Mouse (Mus musculus) ES-E14 (cell line): ENCODE data around the gene Dscam. TPM values are rescaled to one million over a fixed set of nuclear protein-coding genes. Genes with fewer than 3 reads are reported as not detected.

Experiments used
- DNase-seq: peaks from one replicate; pipeline ENCODE4 v3.0.0-alpha.2; 2013; ENCODE audit warnings: low read depth, low spot score
- H3K27ac ChIP-seq: 2 replicates; pipeline ENCODE4 v1.5.1; 2012; ENCODE audit warnings: low read depth, mild to moderate bottlenecking, low read length, moderate library complexity, mixed read lengths; ENCODE audit not compliant: poor library complexity, insufficient read depth, severe bottlenecking
- H3K36me3 ChIP-seq: 2 replicates; pipeline ENCODE4 v1.6.1; 2012; ENCODE audit warnings: mild to moderate bottlenecking, low read length, moderate library complexity, mixed read lengths; ENCODE audit not compliant: control insufficient read depth, poor library complexity, insufficient read depth, severe bottlenecking
- H3K4me1 ChIP-seq, 2 experiments: fragments of 150-350 bp in 1 of 2; sonication (generic) in 1 of 2; 2 replicates each; pipeline ENCODE4 v1.6.1; 2012; ENCODE audit warnings: low read length in 2 of 2, mild to moderate bottlenecking in 1 of 2, mixed read lengths in 1 of 2; ENCODE audit not compliant: control insufficient read depth in 2 of 2, insufficient read depth in 2 of 2, poor library complexity in 1 of 2
- H3K4me3 ChIP-seq, 2 experiments: fragments of 150-350 bp in 1 of 2; sonication (generic) in 1 of 2; 2 replicates each; pipeline ENCODE4 v1.5.1; 2012; ENCODE audit warnings: low read length in 2 of 2, low read depth in 1 of 2, mild to moderate bottlenecking in 1 of 2, mixed read lengths in 1 of 2; ENCODE audit not compliant: insufficient read depth in 1 of 2, poor library complexity in 1 of 2, severe bottlenecking in 1 of 2
- H3K9ac ChIP-seq: 2 replicates; pipeline ENCODE4 v1.6.1; 2012; ENCODE audit warnings: low read depth, mild to moderate bottlenecking, low read length, mixed read lengths; ENCODE audit not compliant: poor library complexity, insufficient read depth, severe bottlenecking
- H3K9me3 ChIP-seq: fragments of 150-350 bp; sonication (generic); 2 replicates; pipeline ENCODE4 v1.6.1; 2012; ENCODE audit warnings: low read depth, mild to moderate bottlenecking, low read length; ENCODE audit not compliant: control insufficient read depth, insufficient read depth
- CHD2 ChIP-seq: IDR thresholded peaks from 2 replicates; pipeline ENCODE4 v1.6.1; 2014; ENCODE audit warnings: mild to moderate bottlenecking, low read depth, low read length, inconsistent platforms
- HCFC1 ChIP-seq: IDR thresholded peaks from 2 replicates; pipeline ENCODE4 v1.6.1; 2012; ENCODE audit warnings: low read length, inconsistent platforms, borderline replicate concordance; ENCODE audit not compliant: insufficient read depth
- MAFK ChIP-seq: IDR thresholded peaks from 2 replicates; pipeline ENCODE4 v1.6.1; 2014; ENCODE audit warnings: mild to moderate bottlenecking, low read depth, low read length, inconsistent platforms; ENCODE audit not compliant: insufficient read depth
- ZC3H11A ChIP-seq: IDR thresholded peaks from 2 replicates; pipeline ENCODE4 v1.6.1; 2012; ENCODE audit warnings: low read depth, mild to moderate bottlenecking, inconsistent platforms, low read length, borderline replicate concordance
- ZNF384 ChIP-seq: IDR thresholded peaks from 2 replicates; pipeline ENCODE4 v1.6.1; 2012; ENCODE audit warnings: low read depth, low read length, inconsistent platforms
- in situ Hi-C, 2 experiments: fragments of 600-800 bp; cut with MboI; formaldehyde crosslinking; loops; one replicate each; pipeline ENCODE4 v1.15.1; 2025; ENCODE audit warnings: low sequenced_read_pairs in 2 of 2, inconsistent platforms in 1 of 2; ENCODE audit not compliant: unreplicated experiment in 2 of 2
- total RNA-seq: library from RNA; depleted of rRNA; stranded (reverse); fragments of 300-350 nt; gene quantifications from 2 replicates; pipeline ENCODE4 v1.2.3, GENCODE M21; 2012

The Dscam gene
- total RNA-seq, 1 experiment = 0.04 TPM

- no peak for DNase-seq
- no peak overlapping the region for H3K9ac ChIP-seq
- no peak for TF ChIP-seq CHD2
- no peak for TF ChIP-seq HCFC1
- TF ChIP-seq MAFK = no peak
- TF ChIP-seq ZNF384 = no peak
- TF ChIP-seq ZC3H11A = no peak
- H3K36me3 ChIP-seq = no peaks in the 10 kb centered on the region
- no peaks in the 10 kb centered on the region for H3K9me3 ChIP-seq
- no peak overlapping the region for H3K4me3 ChIP-seq
- in situ Hi-C loops = no loop called here
- no peaks in the 10 kb centered on the region for H3K4me1 ChIP-seq
- no peak overlapping the region for H3K27ac ChIP-seq
Measured at GRCm38 (mm10) chr16:96730881-96731280, 439.7 kb downstream of the Dscam start.

- in situ Hi-C loops = no loop called here
- no peaks in the 10 kb centered on the region for H3K36me3 ChIP-seq
- no peak for DNase-seq
- H3K27ac ChIP-seq = no peak overlapping the region
- H3K4me3 ChIP-seq = no peak overlapping the region
- no peak overlapping the region for H3K9ac ChIP-seq
- H3K4me1 ChIP-seq = no peaks in the 10 kb centered on the region
- no peaks in the 10 kb centered on the region for H3K9me3 ChIP-seq
- no peak for TF ChIP-seq ZC3H11A
Measured at GRCm38 (mm10) chr16:96727836-96728774, 442.4 kb downstream of the Dscam start.

DNA sequence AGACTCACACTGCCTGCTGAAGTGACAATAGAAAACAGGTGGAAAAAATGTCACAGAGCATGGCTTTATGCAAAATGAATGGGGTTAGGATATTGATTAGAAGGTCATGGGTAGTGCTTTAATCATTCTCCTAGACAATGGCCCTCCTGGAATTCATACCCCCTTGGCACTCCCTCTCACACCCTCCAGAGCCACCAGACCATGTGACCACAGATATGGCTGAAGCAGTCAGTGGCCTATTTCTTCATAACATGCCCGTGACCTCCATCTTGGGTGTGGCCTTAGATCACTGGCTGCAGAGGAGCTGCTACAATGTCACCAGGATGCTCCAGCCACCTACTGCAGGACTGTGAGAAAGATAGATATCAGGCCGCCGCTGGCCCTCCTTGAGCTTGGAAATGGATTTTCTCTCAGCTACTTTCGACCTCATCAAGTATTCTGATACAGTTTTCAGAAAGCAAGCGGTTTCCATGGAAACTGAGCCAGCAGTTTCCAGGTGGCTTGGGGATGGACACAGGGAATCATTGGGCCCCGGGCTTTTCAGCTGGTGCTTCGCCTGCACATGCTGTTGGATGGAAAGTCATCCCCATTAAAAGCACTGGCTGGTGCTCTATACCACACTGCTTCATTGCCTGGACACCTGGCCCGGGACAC, 445.4 kb downstream of the Dscam start:
- Histone ChIP-seq H3K36me3 (no peaks in the 10 kb centered on the region), H3K27ac (no peak overlapping the region), H3K4me1 (no peaks in the 10 kb centered on the region), H3K4me3 (no peak overlapping the region), H3K9me3 (no peaks in the 10 kb centered on the region), H3K9ac (no peak overlapping the region)
- in situ Hi-C loops = no loop called here
- no peak for DNase-seq
- no peak for TF ChIP-seq ZC3H11A
- TF ChIP-seq CHD2 = no peak
- TF ChIP-seq HCFC1 = no peak
- no peak for TF ChIP-seq ZNF384
- TF ChIP-seq MAFK = no peak

GRCm38 (mm10) chr16:96724591-96724990, 446.0 kb downstream of the Dscam start:
- no peak overlapping the region for H3K4me3 ChIP-seq
- H3K27ac ChIP-seq = no peak overlapping the region
- TF ChIP-seq MAFK (no peak), ZC3H11A (no peak), ZNF384 (no peak), HCFC1 (no peak), CHD2 (no peak)
- H3K9me3 ChIP-seq = no peaks in the 10 kb centered on the region
- no peaks in the 10 kb centered on the region for H3K4me1 ChIP-seq
- H3K9ac ChIP-seq = no peak overlapping the region
- DNase-seq = no peak
- no peaks in the 10 kb centered on the region for H3K36me3 ChIP-seq
- in situ Hi-C loops = no loop called here
